Mouse (Mus musculus): Measurements from ENCODE around the gene Tom1l2. TPM values are rescaled to one million over a fixed set of nuclear protein-coding genes. Genes with fewer than 3 reads are reported as not detected.

The Tom1l2 gene
- total and polyA plus RNA-seq, 2 experiments from 2014 or later, result 49.4 to 120 TPM

GRCm38 (mm10) chr11:60230512-60230911, 122.2 kb downstream of the Tom1l2 start:
- TF ChIP-seq CTCF (IDR thresholded peaks at IDR 0.05), result no peak
- Histone ChIP-seq H3K36me3 (ENCODE audit: insufficient read depth, low read length) (peaks cover 26% of the 10 kb centered on the region), H3K27me3 (ENCODE audit: insufficient read depth, low read length) (no peaks in the 10 kb centered on the region), H3K9me3 (ENCODE audit: low read length) (no peaks in the 10 kb centered on the region), H3K4me3 (ENCODE audit: low read depth, low read length) (no peak overlapping the region), H3K4me1 (ENCODE audit: insufficient read depth, low read length) (peaks cover 3% of the 10 kb centered on the region; the same call in 1 of the 2 replicates), H3K4me2 (ENCODE audit: low read depth, low read length, poor library complexity, severe bottlenecking) (no peak overlapping the region), H3K27ac (ENCODE audit: low read depth, low read length) (no peak overlapping the region), H3K9ac (replicated peaks; ENCODE audit: low read length, poor library complexity, severe bottlenecking) (no peak overlapping the region)
- ATAC-seq (ENCODE audit: low FRiP score) (no peak), DNase-seq (ENCODE audit: low spot score) (no peak)
- 91% methylated on average over 7 of the region's 7 CpGs for WGBS

GRCm38 (mm10) chr11:60229821-60230220, 122.9 kb downstream of the Tom1l2 start:
- no peaks in the 10 kb centered on the region for H3K9me3 ChIP-seq (ENCODE audit: low read length)
- ATAC-seq (ENCODE audit: low FRiP score) (no peak), DNase-seq (ENCODE audit: low spot score) (no peak)
- H3K36me3 ChIP-seq (ENCODE audit: insufficient read depth, low read length), result peaks cover 26% of the 10 kb centered on the region
- no peak overlapping the region for H3K4me2 ChIP-seq (ENCODE audit: low read depth, low read length, poor library complexity, severe bottlenecking)
- H3K4me1 ChIP-seq (ENCODE audit: insufficient read depth, low read length), result peaks cover 3% of the 10 kb centered on the region; the same call in 1 of the 2 replicates
- H3K9ac ChIP-seq (replicated peaks; ENCODE audit: low read length, poor library complexity, severe bottlenecking), result no peak overlapping the region
- no peak overlapping the region for H3K4me3 ChIP-seq (ENCODE audit: low read depth, low read length)
- H3K27me3 ChIP-seq (ENCODE audit: insufficient read depth, low read length), result no peaks in the 10 kb centered on the region
- no peak for TF ChIP-seq CTCF (IDR thresholded peaks at IDR 0.05)
- 82% methylated on average over 13 of the region's 13 CpGs for WGBS
- no peak overlapping the region for H3K27ac ChIP-seq (ENCODE audit: low read depth, low read length)

- 65% methylated on average over 3 of the region's 3 CpGs for WGBS
- Histone ChIP-seq H3K4me3 (ENCODE audit: low read depth, low read length) (no peak overlapping the region), H3K4me2 (ENCODE audit: low read depth, low read length, poor library complexity, severe bottlenecking) (no peak overlapping the region), H3K9me3 (ENCODE audit: low read length) (no peaks in the 10 kb centered on the region), H3K27me3 (ENCODE audit: insufficient read depth, low read length) (no peaks in the 10 kb centered on the region), H3K27ac (ENCODE audit: low read depth, low read length) (no peak overlapping the region), H3K9ac (replicated peaks; ENCODE audit: low read length, poor library complexity, severe bottlenecking) (no peak overlapping the region), H3K4me1 (ENCODE audit: insufficient read depth, low read length) (peaks cover 2% of the 10 kb centered on the region; the same call in 1 of the 2 replicates), H3K36me3 (ENCODE audit: insufficient read depth, low read length) (peaks cover 26% of the 10 kb centered on the region)
- ATAC-seq (ENCODE audit: low FRiP score), result no peak
- DNase-seq (ENCODE audit: low spot score), result no peak
- no peak for TF ChIP-seq CTCF (IDR thresholded peaks at IDR 0.05)
Measured at GRCm38 (mm10) chr11:60228525-60228924, 124.2 kb downstream of the Tom1l2 start.

GRCm38 (mm10) chr11:60225874-60226273, 126.8 kb downstream of the Tom1l2 start:
- Histone ChIP-seq H3K27ac (ENCODE audit: low read depth, low read length) (no peak overlapping the region; the same call in 1 of the 2 replicates), H3K4me1 (ENCODE audit: insufficient read depth, low read length) (no peaks in the 10 kb centered on the region; the same call in 1 of the 2 replicates), H3K27me3 (ENCODE audit: insufficient read depth, low read length) (no peaks in the 10 kb centered on the region), H3K36me3 (ENCODE audit: insufficient read depth, low read length) (peaks cover 26% of the 10 kb centered on the region), H3K4me3 (ENCODE audit: low read depth, low read length) (no peak overlapping the region), H3K9ac (replicated peaks; ENCODE audit: low read length, poor library complexity, severe bottlenecking) (no peak overlapping the region), H3K9me3 (ENCODE audit: low read length) (no peaks in the 10 kb centered on the region), H3K4me2 (ENCODE audit: low read depth, low read length, poor library complexity, severe bottlenecking) (no peak overlapping the region)
- DNase-seq (ENCODE audit: low spot score), result no peak
- WGBS, result 58% methylated on average over 1 of the region's 1 CpGs
- TF ChIP-seq CTCF (IDR thresholded peaks at IDR 0.05), result no peak
- no peak for ATAC-seq (ENCODE audit: low FRiP score)

GRCm38 (mm10) chr11:60224676-60225075, 128.0 kb downstream of the Tom1l2 start:
- no peak for ATAC-seq (ENCODE audit: low FRiP score)
- Histone ChIP-seq H3K4me1 (ENCODE audit: insufficient read depth, low read length) (peaks cover 3% of the 10 kb centered on the region; the same call in 1 of the 2 replicates), H3K27me3 (ENCODE audit: insufficient read depth, low read length) (no peaks in the 10 kb centered on the region), H3K4me3 (ENCODE audit: low read depth, low read length) (no peak overlapping the region), H3K9me3 (ENCODE audit: low read length) (no peaks in the 10 kb centered on the region), H3K36me3 (ENCODE audit: insufficient read depth, low read length) (peaks cover 23% of the 10 kb centered on the region), H3K27ac (ENCODE audit: low read depth, low read length) (no peak overlapping the region), H3K9ac (replicated peaks; ENCODE audit: low read length, poor library complexity, severe bottlenecking) (no peak overlapping the region), H3K4me2 (ENCODE audit: low read depth, low read length, poor library complexity, severe bottlenecking) (no peak overlapping the region)
- peak; percentile 49 for DNase-seq (ENCODE audit: low spot score)
- TF ChIP-seq CTCF (IDR thresholded peaks at IDR 0.05), result peak; percentile 51
- WGBS, result 55% methylated on average over 4 of the region's 4 CpGs

GRCm38 (mm10) chr11:60222469-60223236, 130.1 kb downstream of the Tom1l2 start, which contains the start of gene Srebf1:
Gene Srebf1 (minus strand): TSS chr11:60222581.
- ATAC-seq (ENCODE audit: low FRiP score), result peak; percentile 82
- Histone ChIP-seq H3K4me1 (ENCODE audit: insufficient read depth, low read length) (peaks cover 5% of the 10 kb centered on the region; the same call in 1 of the 2 replicates), H3K9me3 (ENCODE audit: low read length) (no peaks in the 10 kb centered on the region), H3K36me3 (ENCODE audit: insufficient read depth, low read length) (peaks cover 5% of the 10 kb centered on the region), H3K9ac (replicated peaks; ENCODE audit: low read length, poor library complexity, severe bottlenecking) (0 out of 2 replicates have a peak within 1 kb of the TSS, but pooled peaks have one; percentile 2), H3K4me2 (ENCODE audit: low read depth, low read length, poor library complexity, severe bottlenecking) (peak within 1 kb of the TSS; percentile 55), H3K27me3 (ENCODE audit: insufficient read depth, low read length) (no peaks in the 10 kb centered on the region), H3K27ac (ENCODE audit: low read depth, low read length) (peak within 1 kb of the TSS; percentile 39), H3K4me3 (ENCODE audit: low read depth, low read length) (peak within 1 kb of the TSS; percentile 31)
- peak; percentile 72 for DNase-seq (ENCODE audit: low spot score)
- WGBS, result 5% methylated on average over 45 of the region's 46 CpGs
- TF ChIP-seq CTCF (IDR thresholded peaks at IDR 0.05), result peak; percentile 55

Measured in midbrain, postnatal 0 days (tissue).